ENCODE assay signal across 8 mouse cellular contexts in genomic region chr19:45056364-45056763, GRCm38 (mm10). TPM values are rescaled to one million over a fixed set of nuclear protein-coding genes. Genes with fewer than 3 reads are reported as not detected.
A peak's percentile ranks its signal among the peaks of the same experiment; 100 is the strongest.
DNase-seq lines count a peak whose midpoint lies in the region; ATAC-seq and TF ChIP-seq lines count a peak whose summit lies in the region.

No protein-coding gene starts in this region.

- no peaks in the 10 kb centered on the region for H3K9me3 ChIP-seq in liver, embryonic 14.5 days (ENCODE audit: control insufficient read depth, low read length)

- no peak for TF ChIP-seq POLR2A in liver, adult 2 months (IDR thresholded peaks at IDR 0.05; ENCODE audit: extremely low read depth, insufficient read depth, low read length)

- no peaks in the 10 kb centered on the region for H3K27me3 ChIP-seq in liver, adult 2 months (ENCODE audit: control insufficient read depth, insufficient read depth, low read length)
- H3K27me3 ChIP-seq in liver, embryonic 14.5 days (ENCODE audit: control insufficient read depth, insufficient read depth, low read length) = no peaks in the 10 kb centered on the region

- H3K4me1 ChIP-seq in liver, adult 2 months (ENCODE audit: control insufficient read depth, insufficient read depth, low read length) = peaks cover 2% of the 10 kb centered on the region; the same call in 1 of the 2 replicates
- H3K4me1 ChIP-seq in liver, embryonic 14.5 days (replicated peaks; ENCODE audit: control insufficient read depth in 2 of 2, insufficient read depth in 2 of 2, low read length in 1 of 2) = peaks cover 18 to 27% of the 10 kb centered on the region in 2 experiments

- peak; percentile 61 to 90 for DNase-seq in adrenal gland, adult (ENCODE audit: inconsistent age in 2 of 2, low spot score in 1 of 2)
- no peak for DNase-seq in adrenal gland, postnatal 4 days (ENCODE audit: low spot score in 2 of 2)
- peak; percentile 30 for DNase-seq in liver, adult 2 months (ENCODE audit: extremely low read depth, low read depth, low spot score)
- no peak for DNase-seq in liver
- no peak for DNase-seq in liver, embryonic 14.5 days (ENCODE audit: low read depth in 3 of 3, low spot score in 3 of 3)
- DNase-seq in retina, postnatal 1 day = peak; percentile 89
- no peak for DNase-seq in left cerebral cortex, postnatal 36 days (ENCODE audit: low spot score in 2 of 2)

- peak; percentile 27; the same call in 1 of the 2 replicates for ATAC-seq in granulocyte monocyte progenitor cell, adult 5-6 weeks (replicated peaks; ENCODE audit: poor library complexity, severe bottlenecking)
- no peak for ATAC-seq in liver, embryonic 14.5 days (ENCODE audit: insufficient read depth)

- H3K36me3 ChIP-seq in liver, adult 2 months (ENCODE audit: control insufficient read depth, insufficient read depth, low read length) = no peaks in the 10 kb centered on the region
- no peaks in the 10 kb centered on the region for H3K36me3 ChIP-seq in liver, embryonic 14.5 days (replicated peaks; ENCODE audit: control insufficient read depth, insufficient read depth, low read depth)

- intact Hi-C loops in left cerebral cortex, postnatal 36 days (cut with DNase I) = no loop called here

- no peak for TF ChIP-seq EP300 in liver, embryonic 14.5 days (IDR thresholded peaks at IDR 0.05; ENCODE audit: low read depth)

- H3K27ac ChIP-seq in liver, adult 2 months (replicated peaks; ENCODE audit: insufficient read depth, low read depth, low read length) = no peak overlapping the region
- H3K27ac ChIP-seq in liver, embryonic 14.5 days = no peak overlapping the region

- H3K79me2 ChIP-seq in liver, adult 2 months (ENCODE audit: control insufficient read depth, insufficient read depth, low read length) = no peaks in the 10 kb centered on the region

- peak; percentile 26; the same call in 1 of the 2 replicates for TF ChIP-seq CTCF in liver, adult 2 months (IDR thresholded peaks at IDR 0.05; ENCODE audit: low read depth, low read length)
- peak; percentile 72 for TF ChIP-seq CTCF in liver, embryonic 14.5 days (IDR thresholded peaks at IDR 0.05; ENCODE audit: low read depth)

- no peak overlapping the region for H3K4me3 ChIP-seq in liver, adult 2 months (ENCODE audit: insufficient read depth, low read depth, low read length)
- H3K4me3 ChIP-seq in liver, embryonic 14.5 days (ENCODE audit: insufficient read depth in 1 of 2, low read depth in 2 of 2, low read length in 2 of 2) = no peak overlapping the region

- 54% methylated on average over 4 of the region's 4 CpGs for WGBS in liver, adult 2 months
- 34% methylated on average over 4 of the region's 4 CpGs for WGBS in liver, embryonic 14.5 days (ENCODE audit: insufficient replicate concordance)

- H3K4me2 ChIP-seq in liver, embryonic 14.5 days (ENCODE audit: low read depth) = no peak overlapping the region

- H3K9ac ChIP-seq in liver, adult 2 months (ENCODE audit: low read depth, low read length) = no peak overlapping the region
- H3K9ac ChIP-seq in liver, embryonic 14.5 days (replicated peaks) = no peak overlapping the region

RNA-seq across cellular contexts. Expression of gene Sfxn3, which starts 9.1 kb away (rescaled TPM):
- 10 to 100 TPM; 70.9 to 72.4 TPM for total RNA-seq in adrenal gland, postnatal 4 days (2021)
- 0.65 and 0.94 TPM in 2 replicates for total RNA-seq in liver, adult 2 months (2014; rRNA removed)
- polyA plus RNA-seq in liver, adult 2 months (2012; rRNA removed) = 0.76 and 1.5 TPM in 2 replicates
- total RNA-seq in granulocyte monocyte progenitor cell, adult 5-6 weeks (2014; fragmentation: Nextera tagmentation) = 10.5 and 21.1 TPM in 2 replicates
- total RNA-seq in granulocyte monocyte progenitor cell, adult 5-6 weeks (2017) = 3.7 and 5.3 TPM in 2 replicates
- 2.4 TPM in 2 replicates for polyA plus RNA-seq in liver, embryonic 14.5 days (2012; rRNA removed)
- polyA plus RNA-seq in liver, embryonic 14.5 days (2014; fragmentation: Nextera tagmentation; extraction: Ambion mirVana) = 1.8 and 2.5 TPM in 2 replicates
- 100 to 1,000 TPM; 118 to 119 TPM for total RNA-seq in left cerebral cortex, postnatal 36 days (2021)

RNA-seq across cellular contexts. Expression of gene Pdzd7, which starts 10.8 kb away (rescaled TPM):
- total RNA-seq in adrenal gland, postnatal 4 days (2021) = under 1 TPM; 0.25 to 0.34 TPM
- total RNA-seq in liver, adult 2 months (2014; rRNA removed) = not detected in 2 replicates
- polyA plus RNA-seq in liver, adult 2 months (2012; rRNA removed) = 0.06 TPM in 1 of 2 replicates, not detected in the other
- 0.24 TPM in 1 of 2 replicates, not detected in the other for total RNA-seq in granulocyte monocyte progenitor cell, adult 5-6 weeks (2014; fragmentation: Nextera tagmentation)
- total RNA-seq in granulocyte monocyte progenitor cell, adult 5-6 weeks (2017) = not detected in 2 replicates
- polyA plus RNA-seq in liver, embryonic 14.5 days (2012; rRNA removed) = 0.02 and 0.03 TPM in 2 replicates
- not detected in 2 replicates for polyA plus RNA-seq in liver, embryonic 14.5 days (2014; fragmentation: Nextera tagmentation; extraction: Ambion mirVana)
- total RNA-seq in left cerebral cortex, postnatal 36 days (2021) = 1 to 10 TPM; 3.3 to 5.8 TPM

RNA-seq across cellular contexts. Expression of gene Kazald1, which starts 18.7 kb away (rescaled TPM):
- 1 to 10 TPM; 7.5 TPM for total RNA-seq in adrenal gland, postnatal 4 days (2021)
- 0.67 and 1.2 TPM in 2 replicates for total RNA-seq in liver, adult 2 months (2014; rRNA removed)
- polyA plus RNA-seq in liver, adult 2 months (2012; rRNA removed) = 1.1 and 1.2 TPM in 2 replicates
- not detected in 2 replicates for total RNA-seq in granulocyte monocyte progenitor cell, adult 5-6 weeks (2014; fragmentation: Nextera tagmentation)
- 0.69 TPM in 1 of 2 replicates, not detected in the other for total RNA-seq in granulocyte monocyte progenitor cell, adult 5-6 weeks (2017)
- 0.15 and 0.22 TPM in 2 replicates for polyA plus RNA-seq in liver, embryonic 14.5 days (2012; rRNA removed)
- 0.13 and 0.29 TPM in 2 replicates for polyA plus RNA-seq in liver, embryonic 14.5 days (2014; fragmentation: Nextera tagmentation; extraction: Ambion mirVana)
- 1 to 10 TPM; 3.4 to 4.1 TPM for total RNA-seq in left cerebral cortex, postnatal 36 days (2021)

RNA-seq across cellular contexts. Expression of gene Lzts2, which starts 42.1 kb away (rescaled TPM):
- total RNA-seq in adrenal gland, postnatal 4 days (2021) = 100 to 1,000 TPM; 107 to 119 TPM
- total RNA-seq in liver, adult 2 months (2014; rRNA removed) = 3.4 and 4.6 TPM in 2 replicates
- 14.2 and 14.3 TPM in 2 replicates for polyA plus RNA-seq in liver, adult 2 months (2012; rRNA removed)
- total RNA-seq in granulocyte monocyte progenitor cell, adult 5-6 weeks (2014; fragmentation: Nextera tagmentation) = 4.9 and 7.9 TPM in 2 replicates
- total RNA-seq in granulocyte monocyte progenitor cell, adult 5-6 weeks (2017) = 6.9 and 9.9 TPM in 2 replicates
- 4.8 and 6.2 TPM in 2 replicates for polyA plus RNA-seq in liver, embryonic 14.5 days (2012; rRNA removed)
- 3.7 and 6.0 TPM in 2 replicates for polyA plus RNA-seq in liver, embryonic 14.5 days (2014; fragmentation: Nextera tagmentation; extraction: Ambion mirVana)
- 10 to 100 TPM; 36.2 to 36.3 TPM for total RNA-seq in left cerebral cortex, postnatal 36 days (2021)

RNA-seq across cellular contexts. Expression of gene Mrpl43, which starts 50.1 kb away (rescaled TPM):
- 10 to 100 TPM; 49.9 to 51.2 TPM for total RNA-seq in adrenal gland, postnatal 4 days (2021)
- 26.6 and 32.3 TPM in 2 replicates for total RNA-seq in liver, adult 2 months (2014; rRNA removed)
- 76.2 and 80.0 TPM in 2 replicates for polyA plus RNA-seq in liver, adult 2 months (2012; rRNA removed)
- total RNA-seq in granulocyte monocyte progenitor cell, adult 5-6 weeks (2014; fragmentation: Nextera tagmentation) = 41.8 and 53.7 TPM in 2 replicates
- 35.5 and 37.9 TPM in 2 replicates for total RNA-seq in granulocyte monocyte progenitor cell, adult 5-6 weeks (2017)
- 28.9 and 30.5 TPM in 2 replicates for polyA plus RNA-seq in liver, embryonic 14.5 days (2012; rRNA removed)
- 19.6 and 20.5 TPM in 2 replicates for polyA plus RNA-seq in liver, embryonic 14.5 days (2014; fragmentation: Nextera tagmentation; extraction: Ambion mirVana)
- total RNA-seq in left cerebral cortex, postnatal 36 days (2021) = 10 to 100 TPM; 36.1 to 47.5 TPM

Comparison
In these comparisons a context has a peak if more than half of its experiments do, and no peak if none do; other contexts are left out.
1. DNase-seq: peak in adrenal gland, adult (2 of 2), liver, adult 2 months (single experiment) and retina, postnatal 1 day (single experiment); none in adrenal gland, postnatal 4 days (0 of 2), liver (single experiment), liver, embryonic 14.5 days (0 of 3) and left cerebral cortex, postnatal 36 days (0 of 2).